Mouse (Mus musculus) layer of hippocampus, adult 2 months (tissue): ENCODE measurements around the gene Colgalt1. TPM values are rescaled to one million over a fixed set of nuclear protein-coding genes. Genes with fewer than 3 reads are reported as not detected.

Experiments
- DNase-seq, 2 experiments: peaks; one replicate each; pipeline ENCODE4 v3.0.0; 2022; ENCODE audit warnings: low spot score in 2 of 2
- H3K27ac ChIP-seq: fragments of 200-600 bp; 2 replicates; pipeline ENCODE4 v1.8.1; 2022
- H3K4me3 ChIP-seq: fragments of 200-600 bp; 2 replicates; pipeline ENCODE4 v1.8.1; 2022; ENCODE audit warnings: mild to moderate bottlenecking
- CTCF ChIP-seq: fragments of 200-600 bp; conservative IDR thresholded peaks from 2 replicates; pipeline ENCODE4 v1.8.1; 2022; ENCODE audit warnings: antibody characterized with exemption, mild to moderate bottlenecking, moderate library complexity
- long read RNA-seq, 2 experiments: library from polyadenylated mRNA; stranded (forward); transcript quantifications; one replicate each; pipeline ENCODE4 v2.0.0; 2021; ENCODE audit warnings: borderline mapping rate in 2 of 2
- total RNA-seq, 2 experiments: library from RNA; stranded (reverse); gene quantifications; 2 replicates each; pipeline ENCODE4 v1.2.3; 2021

Gene Colgalt1
- total RNA-seq, result 10 to 100 TPM; 52.4 to 60.1 TPM
- long read RNA-seq, experiment 1, transcript Colgalt1-201 (12 exons, 3,207 nt), result major isoform, 24 of 54 reads
- long read RNA-seq, experiment 1, partial matches to known transcripts, result 3 of 54 reads
- long read RNA-seq, experiment 1, other reads (novel, unspliced or antisense), result 27 of 54 reads
- long read RNA-seq, experiment 2, transcript Colgalt1-201 (12 exons, 3,207 nt), result major isoform, 33 of 73 reads
- long read RNA-seq, experiment 2, partial matches to known transcripts, result 3 of 73 reads
- long read RNA-seq, experiment 2, other reads (novel, unspliced or antisense), result 37 of 73 reads

DNA sequence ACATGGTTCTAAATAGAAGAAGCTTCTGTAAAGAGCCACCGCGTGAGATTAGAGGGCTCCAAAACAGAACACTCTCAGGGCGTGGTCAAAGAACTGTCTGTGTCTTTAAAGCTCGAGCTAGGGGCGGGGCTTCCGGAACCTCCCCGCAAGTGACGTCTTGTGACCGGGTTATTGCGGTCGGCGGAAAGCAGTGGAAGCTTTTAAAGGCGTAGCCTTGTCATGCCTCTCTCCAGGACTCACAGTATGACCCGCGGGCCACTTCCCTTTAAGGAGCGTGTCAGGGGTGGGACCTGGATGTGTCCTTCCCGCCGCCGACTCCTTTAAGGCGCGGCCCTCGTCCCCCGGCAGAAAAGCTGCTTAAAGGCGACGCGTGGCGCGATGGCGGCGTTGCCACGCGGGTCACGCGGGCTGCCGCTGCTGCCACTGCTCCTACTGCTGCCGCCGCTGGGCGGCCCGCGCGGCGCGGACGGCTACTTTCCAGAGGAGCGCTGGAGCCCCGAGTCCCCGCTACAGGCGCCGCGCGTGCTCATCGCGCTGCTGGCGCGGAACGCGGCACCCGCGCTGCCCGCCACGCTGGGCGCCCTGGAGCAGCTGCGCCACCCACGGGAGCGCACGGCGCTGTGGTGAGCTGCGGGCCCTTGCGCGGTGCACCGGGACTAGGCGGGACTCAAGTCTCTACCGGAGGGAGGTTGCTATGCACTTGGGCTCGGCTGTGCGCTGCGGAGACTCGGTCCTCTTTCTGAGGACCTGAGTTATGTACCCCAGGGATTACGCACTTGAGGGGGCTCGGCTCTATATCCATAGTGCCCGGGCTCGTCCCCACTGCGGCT lies at the start of gene Colgalt1:
Gene Colgalt1, plus strand, starts transcription at position 177 of the 830 bp plus-strand sequence.
- Histone ChIP-seq H3K27ac (peak within 1 kb of the TSS; percentile 95), H3K4me3 (peak within 1 kb of the TSS; percentile 94)
- peak; percentile 94 to 99 for DNase-seq
- TF ChIP-seq CTCF, result peak; percentile 65

DNA sequence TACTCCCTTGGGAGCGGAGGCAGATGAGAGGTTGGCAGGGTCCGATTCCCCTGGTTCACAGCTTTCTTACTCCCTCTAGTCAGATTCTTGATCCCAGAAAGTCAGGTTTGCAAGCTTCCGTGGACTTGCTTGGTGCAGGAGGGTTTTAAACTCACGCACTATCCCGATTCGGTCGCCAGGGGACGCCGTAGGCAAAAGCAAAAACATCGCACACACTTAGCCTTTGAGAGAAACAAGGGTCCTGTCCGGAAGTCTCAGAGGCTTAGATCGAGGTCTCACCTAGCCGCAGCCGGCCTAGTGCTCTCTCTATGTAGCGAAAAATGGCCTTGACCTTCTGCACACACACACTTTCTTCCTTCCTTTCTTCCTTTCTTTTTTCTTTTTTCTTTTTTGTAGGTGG lies 49.4 kb upstream of the Colgalt1 start:
- H3K4me3 ChIP-seq, result no peak overlapping the region
- TF ChIP-seq CTCF, result peak; percentile 91
- no peak overlapping the region for H3K27ac ChIP-seq
- peak in 1 of 2 experiments; percentile 66 for DNase-seq

DNA sequence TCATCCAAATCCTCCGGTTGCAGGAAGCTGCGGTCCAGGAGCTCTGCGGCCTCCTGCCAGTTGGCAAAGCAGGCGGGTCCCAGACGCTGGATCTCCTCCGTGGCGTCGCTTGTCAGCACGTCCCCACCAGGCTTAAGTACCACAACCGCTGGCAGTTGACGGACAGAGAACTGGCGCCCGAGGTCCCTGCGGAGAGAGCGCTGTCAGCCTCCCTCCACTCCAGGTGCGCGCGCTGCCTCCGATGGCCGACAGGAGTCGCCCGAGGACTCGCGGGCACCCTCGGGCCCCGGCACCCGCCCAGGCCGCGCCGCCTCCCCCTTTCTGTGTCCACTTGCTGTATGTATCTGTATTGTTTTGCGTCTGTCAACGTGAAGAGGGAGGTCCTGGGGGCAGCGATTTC lies 48.0 kb upstream of the Colgalt1 start:
- peak; percentile 93 for TF ChIP-seq CTCF

DNA sequence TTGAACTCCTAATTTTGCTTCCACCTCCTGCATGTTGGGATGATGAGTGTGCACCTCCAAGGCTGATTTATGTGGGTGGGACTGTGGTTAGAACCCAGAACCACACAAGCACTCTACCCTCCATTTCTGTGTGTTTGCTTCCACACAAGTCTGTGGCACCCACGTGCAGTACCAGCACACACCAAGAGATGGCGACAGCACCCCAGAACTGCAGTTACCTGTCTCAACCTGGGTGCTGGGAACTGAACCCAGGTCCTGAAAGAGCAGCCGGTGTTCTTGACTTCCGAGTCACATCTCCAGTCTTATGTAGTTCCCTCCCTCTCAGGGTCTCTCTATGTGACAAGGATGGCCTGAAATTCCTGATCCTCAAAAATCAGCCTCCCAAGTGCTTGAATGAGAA lies 46.8 kb upstream of the Colgalt1 start:
- no peak overlapping the region for H3K4me3 ChIP-seq
- no peak overlapping the region for H3K27ac ChIP-seq
- no peak for DNase-seq
- TF ChIP-seq CTCF, result peak; percentile 60

More for the DNA sequence above, 48.0 kb upstream of the Colgalt1 start:
- Histone ChIP-seq H3K4me3 (peak overlapping the region; percentile 38), H3K27ac (0 out of 2 replicates have a peak overlapping the region, but pooled peaks have one; percentile 11)
- DNase-seq, result peak in 1 of 2 experiments; percentile 70

DNA sequence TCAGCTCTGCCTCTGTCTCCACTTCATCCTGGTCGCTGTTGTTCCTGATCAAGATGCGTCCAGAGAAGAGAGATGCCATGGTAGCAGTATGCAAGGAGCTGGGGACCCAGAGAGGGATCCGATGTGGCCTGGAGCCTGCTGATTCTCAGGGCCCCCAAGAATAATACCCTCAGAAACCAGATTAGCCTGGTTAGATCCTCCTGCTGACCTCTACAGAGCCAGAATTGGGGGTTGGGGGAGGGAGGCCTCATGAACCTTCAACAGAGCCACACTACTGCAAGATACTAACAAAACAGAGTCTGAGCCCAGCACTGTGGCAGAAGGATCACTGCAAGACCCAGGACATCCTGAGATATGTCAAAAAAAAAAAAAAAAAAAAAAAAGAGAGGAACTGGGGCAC lies 44.3 kb upstream of the Colgalt1 start, which contains the start of gene Nxnl1:
Gene Nxnl1, minus strand, starts transcription at position 101 of the 400 bp plus-strand sequence.
- no peak for DNase-seq
- no peak within 1 kb of the TSS for H3K4me3 ChIP-seq
- H3K27ac ChIP-seq, result peak within 1 kb of the TSS; percentile 95; the same call in 1 of the 2 replicates
- TF ChIP-seq CTCF, result no peak

DNA sequence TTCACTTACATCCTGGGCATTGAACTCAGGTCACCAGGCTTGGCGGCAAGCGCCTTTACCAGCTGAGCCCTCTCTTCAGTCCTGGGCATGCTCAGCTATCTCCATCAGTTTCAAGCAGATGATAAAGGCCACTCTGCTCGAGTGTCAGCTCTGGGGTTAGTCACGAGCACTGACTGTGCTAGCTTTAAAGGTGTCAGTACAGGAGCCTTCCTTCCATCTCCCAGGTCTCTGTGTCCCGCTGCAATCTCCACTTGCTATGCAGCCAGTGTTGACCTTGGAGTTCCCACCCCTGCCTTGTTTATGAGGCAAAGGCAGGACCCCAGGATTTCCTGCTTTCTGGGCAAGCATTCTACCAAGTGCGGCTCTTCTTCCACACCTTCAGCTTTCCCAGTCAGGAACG lies 43.2 kb upstream of the Colgalt1 start:
- H3K27ac ChIP-seq, result peak overlapping the region; percentile 95
- no peak overlapping the region for H3K4me3 ChIP-seq
- DNase-seq, result no peak
- TF ChIP-seq CTCF, result no peak

DNA sequence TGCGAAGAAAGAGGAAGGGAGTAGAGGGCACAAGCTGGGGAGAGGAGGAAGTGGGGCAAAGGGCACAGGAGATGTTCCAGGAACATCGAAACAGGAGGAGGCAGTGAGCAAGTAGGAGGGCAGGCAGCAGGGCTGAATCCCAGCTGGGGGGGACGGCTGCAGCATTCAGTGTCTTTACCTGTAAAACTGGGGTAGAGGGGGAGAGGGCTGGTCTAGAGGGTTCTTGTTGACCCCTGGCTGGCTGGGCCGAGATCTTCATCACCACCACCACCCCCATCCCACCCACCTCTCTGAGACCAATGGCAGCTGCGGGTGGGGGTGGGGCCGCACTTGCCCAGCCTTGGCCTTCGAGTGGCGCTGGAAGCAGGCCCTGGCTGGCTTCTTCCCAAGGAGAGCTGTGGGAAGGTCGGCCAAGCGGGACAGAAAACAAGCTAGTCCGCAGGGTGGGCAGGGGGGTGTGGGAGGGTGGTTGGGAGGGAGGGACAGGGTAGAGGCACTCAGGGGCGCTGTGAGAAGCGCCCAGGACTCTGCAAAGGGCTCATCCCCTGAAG lies 42.3 kb upstream of the Colgalt1 start, which contains the start of gene Slc27a1:
Gene Slc27a1, plus strand, starts transcription at position 496 of the 551 bp plus-strand sequence.
- TF ChIP-seq CTCF, result no peak
- H3K27ac ChIP-seq, result peak within 1 kb of the TSS; percentile 95
- DNase-seq, result peak; percentile 70 to 72
- peak within 1 kb of the TSS; percentile 75 for H3K4me3 ChIP-seq

DNA sequence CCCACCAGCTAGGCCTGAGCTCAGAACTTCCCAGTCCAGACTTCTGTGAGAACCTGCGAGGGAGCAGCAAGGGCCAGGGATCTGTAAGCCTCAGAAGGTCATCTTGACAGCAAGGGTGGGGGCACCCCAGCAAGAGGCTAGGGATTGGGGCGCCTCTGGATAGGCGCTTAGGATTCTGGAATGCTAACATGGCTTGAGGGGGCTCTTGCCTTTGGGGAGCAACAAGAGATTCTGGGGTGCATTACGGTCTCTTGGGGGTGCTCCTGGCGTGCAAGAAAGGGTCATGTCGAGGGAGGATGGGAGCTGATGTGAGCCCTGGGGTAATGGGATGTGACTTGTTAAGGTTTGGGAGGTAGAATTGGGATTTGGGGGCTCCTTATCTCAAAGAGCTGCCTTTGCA lies 41.9 kb upstream of the Colgalt1 start:
- DNase-seq, result no peak
- no peak for TF ChIP-seq CTCF
- H3K4me3 ChIP-seq, result peak overlapping the region; percentile 75
- H3K27ac ChIP-seq, result peak overlapping the region; percentile 95

DNA sequence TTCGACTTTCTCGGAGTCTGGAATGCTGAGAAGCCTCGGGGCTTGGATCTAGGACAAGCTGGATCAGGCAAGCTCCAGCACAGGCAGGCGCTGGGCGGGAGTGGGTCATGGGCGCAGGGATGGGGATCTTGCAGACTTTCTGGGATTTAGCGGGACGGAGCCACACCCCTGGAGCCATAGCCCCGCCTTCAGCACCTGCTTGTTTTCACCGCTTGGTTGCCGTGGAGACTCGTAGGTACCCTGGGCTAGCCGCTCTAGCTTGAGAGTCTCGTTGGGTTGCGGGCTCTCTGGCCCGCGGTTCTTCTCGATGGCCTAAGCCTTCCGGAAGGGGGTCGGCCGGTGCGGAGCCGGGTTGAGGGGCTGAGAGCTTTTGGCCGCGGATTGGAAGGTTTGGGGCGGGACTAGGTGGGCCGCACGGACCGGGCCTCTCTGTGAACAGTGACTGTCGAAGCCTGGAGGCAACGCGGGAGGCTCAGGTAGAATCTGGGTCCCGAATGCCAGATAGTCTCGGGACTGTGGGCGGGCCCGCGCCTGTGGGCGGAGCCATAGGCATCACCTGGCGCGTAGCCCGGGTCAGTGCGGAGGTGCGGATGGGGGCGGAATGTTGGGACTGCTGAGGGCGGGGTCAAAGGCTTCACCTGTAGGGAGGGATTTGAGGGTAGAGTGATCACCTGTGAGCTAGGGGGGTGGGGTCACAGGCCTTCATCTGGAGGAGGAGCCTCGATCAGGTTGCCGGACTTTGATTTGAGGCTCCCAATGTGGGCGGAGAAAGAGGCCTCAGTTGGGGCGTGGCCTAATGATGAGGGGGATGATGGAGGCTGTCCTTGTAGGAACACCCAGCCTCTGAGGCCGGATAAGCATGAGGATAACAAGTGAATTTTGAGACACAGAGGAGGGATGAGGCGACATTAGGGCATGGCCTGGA lies 41.2 kb upstream of the Colgalt1 start:
- TF ChIP-seq CTCF, result no peak

DNA sequence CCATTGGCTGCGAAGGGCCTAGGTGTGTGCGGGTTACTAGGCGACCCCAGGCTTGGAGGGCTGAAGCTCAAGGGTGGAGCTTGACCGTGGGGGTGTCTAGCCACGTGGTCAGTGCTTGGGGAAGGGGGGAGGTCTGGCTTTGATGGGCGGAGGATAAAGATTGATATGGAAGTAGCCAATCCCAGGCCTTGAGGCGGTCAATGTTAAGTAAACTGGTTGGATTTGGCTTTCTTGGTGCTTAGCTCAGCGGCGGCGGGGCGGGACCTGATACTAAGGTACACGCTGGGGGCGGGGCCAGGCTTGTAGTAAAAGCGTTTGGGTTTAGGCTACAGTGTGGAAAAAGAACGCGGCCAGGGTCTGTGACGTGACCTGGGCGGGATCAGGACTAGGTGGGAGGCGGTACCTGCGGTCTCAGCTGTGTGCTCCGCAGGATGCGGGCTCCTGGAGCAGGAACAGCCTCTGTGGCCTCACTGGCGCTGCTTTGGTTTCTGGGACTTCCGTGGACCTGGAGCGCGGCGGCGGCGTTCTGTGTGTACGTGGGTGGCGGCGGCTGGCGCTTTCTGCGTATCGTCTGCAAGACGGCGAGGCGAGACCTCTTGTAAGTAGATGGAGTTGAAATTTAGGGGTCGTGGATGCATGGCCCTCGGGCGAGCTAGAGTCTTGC lies 40.4 kb upstream of the Colgalt1 start:
- no peak; the same call in 1 of the 2 replicates for TF ChIP-seq CTCF
- Histone ChIP-seq H3K4me3 (peak overlapping the region; percentile 75), H3K27ac (peak overlapping the region; percentile 95)
- peak; percentile 92 to 97 for DNase-seq

More for the DNA sequence above, 41.2 kb upstream of the Colgalt1 start:
- peak; percentile 83 to 92 for DNase-seq
- peak overlapping the region; percentile 75 for H3K4me3 ChIP-seq
- H3K27ac ChIP-seq, result peak overlapping the region; percentile 95

DNA sequence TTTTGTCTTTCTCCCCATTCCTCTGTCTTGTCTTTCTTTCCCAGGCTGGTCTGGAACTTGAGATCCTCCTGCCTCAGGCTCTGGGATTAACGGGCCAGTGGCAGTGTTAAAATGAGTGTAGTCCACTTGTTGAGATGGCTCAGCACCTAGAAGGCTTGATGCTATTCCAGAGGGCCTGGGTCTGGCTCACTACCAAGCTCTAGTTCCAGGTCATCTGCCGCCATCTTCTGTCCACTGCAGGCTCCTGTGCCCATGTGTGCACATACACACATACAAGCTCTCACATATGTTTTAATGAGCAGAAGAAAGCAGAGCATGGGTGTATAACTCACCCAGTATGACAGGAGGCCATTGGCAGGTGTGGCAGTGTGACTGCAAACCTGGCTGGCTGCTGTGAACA lies 38.7 kb upstream of the Colgalt1 start:
- Histone ChIP-seq H3K4me3 (peak overlapping the region; percentile 75; the same call in 1 of the 2 replicates), H3K27ac (peak overlapping the region; percentile 95)
- DNase-seq, result no peak
- no peak for TF ChIP-seq CTCF
